Mouse (Mus musculus): ENCODE measurements around the gene Crp.

The Crp gene

GRCm38 (mm10) chr1:172697844-172698243 is at the start of gene Crp:
Gene Crp (plus strand): TSS chr1:172698055.
- no peak for DNase-seq (ENCODE audit: low read depth, low spot score)

GRCm38 (mm10) chr1:172649396-172649795 is 48.5 kb upstream of the Crp start:
- DNase-seq (ENCODE audit: low read depth, low spot score) = no peak

GRCm38 (mm10) chr1:172650519-172651287 is 47.2 kb upstream of the Crp start:
- no peak for DNase-seq (ENCODE audit: low read depth, low spot score)

- DNase-seq (ENCODE audit: low read depth, low spot score) = no peak
These were observed 46.4 kb upstream of the Crp start for GRCm38 (mm10) chr1:172651288-172651987.

GRCm38 (mm10) chr1:172652040-172652662 is 45.7 kb upstream of the Crp start:
- no peak for DNase-seq (ENCODE audit: low read depth, low spot score)

- DNase-seq (ENCODE audit: low read depth, low spot score) = no peak
These were observed 44.0 kb upstream of the Crp start for GRCm38 (mm10) chr1:172653900-172654299.

GRCm38 (mm10) chr1:172657266-172657665 is 40.6 kb upstream of the Crp start:
- no peak for DNase-seq (ENCODE audit: low read depth, low spot score)

GRCm38 (mm10) chr1:172659688-172660087 is 38.2 kb upstream of the Crp start:
- DNase-seq (ENCODE audit: low read depth, low spot score) = no peak

GRCm38 (mm10) chr1:172665457-172665856 is 32.4 kb upstream of the Crp start:
- DNase-seq (ENCODE audit: low read depth, low spot score) = no peak

- no peak for DNase-seq (ENCODE audit: low read depth, low spot score)
These were observed 30.3 kb upstream of the Crp start for GRCm38 (mm10) chr1:172667597-172667996.

GRCm38 (mm10) chr1:172670716-172671115 is 27.1 kb upstream of the Crp start:
- no peak for DNase-seq (ENCODE audit: low read depth, low spot score)

GRCm38 (mm10) chr1:172680742-172681141 is 17.1 kb upstream of the Crp start:
- no peak for DNase-seq (ENCODE audit: low read depth, low spot score)

- DNase-seq (ENCODE audit: low read depth, low spot score) = no peak
These were observed 14.3 kb upstream of the Crp start for GRCm38 (mm10) chr1:172683551-172683950.

- no peak for DNase-seq (ENCODE audit: low read depth, low spot score)
These were observed 13.9 kb upstream of the Crp start for GRCm38 (mm10) chr1:172683957-172684356.

GRCm38 (mm10) chr1:172685178-172685577 is 12.7 kb upstream of the Crp start:
- no peak for DNase-seq (ENCODE audit: low read depth, low spot score)

- DNase-seq (ENCODE audit: low read depth, low spot score) = no peak
These were observed 433 bp upstream of the Crp start for GRCm38 (mm10) chr1:172697422-172697821.

GRCm38 (mm10) chr1:172700814-172701213 is 3.0 kb downstream of the Crp start:
- no peak for DNase-seq (ENCODE audit: low read depth, low spot score)

GRCm38 (mm10) chr1:172701381-172701780 is 3.5 kb downstream of the Crp start:
- no peak for DNase-seq (ENCODE audit: low read depth, low spot score)

- DNase-seq (ENCODE audit: low read depth, low spot score) = no peak
These were observed 4.0 kb downstream of the Crp start for GRCm38 (mm10) chr1:172701901-172702300.

- DNase-seq (ENCODE audit: low read depth, low spot score) = no peak
These were observed 6.9 kb downstream of the Crp start for GRCm38 (mm10) chr1:172704769-172705168.

GRCm38 (mm10) chr1:172706243-172706642 is 8.4 kb downstream of the Crp start:
- no peak for DNase-seq (ENCODE audit: low read depth, low spot score)

- no peak for DNase-seq (ENCODE audit: low read depth, low spot score)
These were observed 12.0 kb downstream of the Crp start for GRCm38 (mm10) chr1:172709788-172710350.

All from c-Kit-negative CD71-positive TER-119-positive erythroid progenitor cells, embryonic 14.5 days (primary cell).